Mouse (Mus musculus) heart, embryonic 10.5 days (tissue): ENCODE results near the gene Ganc. TPM values are rescaled to one million over a fixed set of nuclear protein-coding genes. Genes with fewer than 3 reads are reported as not detected.
A peak's percentile ranks its signal among the peaks of the same experiment; 100 is the strongest.

Experiments
- DNase-seq: peaks from one replicate; pipeline ENCODE4 v3.0.0-alpha.2; 2017; ENCODE audit warnings: low spot score
- H3K27ac ChIP-seq: fragments of 300-500 bp; sonication (generic); 2 replicates; pipeline ENCODE4 v1.5.1; 2016; ENCODE audit warnings: mild to moderate bottlenecking
- H3K27me3 ChIP-seq: fragments of 300-500 bp; sonication (generic); 2 replicates; pipeline ENCODE4 v1.6.1; 2016; ENCODE audit warnings: mild to moderate bottlenecking; ENCODE audit not compliant: poor library complexity, insufficient read depth, severe bottlenecking
- H3K36me3 ChIP-seq: fragments of 300-500 bp; sonication (generic); 2 replicates; pipeline ENCODE4 v1.6.1; 2016; ENCODE audit warnings: mild to moderate bottlenecking, moderate library complexity
- H3K4me1 ChIP-seq: fragments of 300-500 bp; sonication (generic); 2 replicates; pipeline ENCODE4 v1.6.1; 2016; ENCODE audit warnings: mild to moderate bottlenecking
- H3K4me3 ChIP-seq: fragments of 300-500 bp; sonication (generic); 2 replicates; pipeline ENCODE4 v1.5.1; 2016; ENCODE audit warnings: mild to moderate bottlenecking, moderate library complexity
- H3K9me3 ChIP-seq: fragments of 300-500 bp; sonication (generic); 2 replicates; pipeline ENCODE4 v1.6.1; 2016; ENCODE audit warnings: mild to moderate bottlenecking, moderate library complexity
- WGBS: fragments of 180-500 bp; shearing (Covaris S2); methylation state at CpG from one replicate; pipeline ENCODE4 v1.1.7; 2016; 5-methylcytosine and 5-hydroxymethylcytosine counted together
- polyA plus RNA-seq: library from polyadenylated mRNA; unstranded; fragments of >200 nt; fragmentation: Nextera tagmentation; extraction: Ambion mirVana; gene quantifications from 2 replicates; pipeline ENCODE4 v1.2.1, GENCODE M21; 2016

The Ganc gene
- polyA plus RNA-seq, 1 experiment from 2014 or later: 7.0 TPM

- no peak for DNase-seq
- WGBS: 55% methylated on average over 7 of the region's 7 CpGs
- Histone ChIP-seq H3K27ac (peak overlapping the region; percentile 63), H3K36me3 (no peaks in the 10 kb centered on the region), H3K27me3 (no peaks in the 10 kb centered on the region), H3K4me3 (no peak overlapping the region), H3K4me1 (peaks cover 11% of the 10 kb centered on the region; the same call in 1 of the 2 replicates), H3K9me3 (no peaks in the 10 kb centered on the region)
Measured at GRCm38 (mm10) chr2:120463328-120463727, 59.6 kb downstream of the Ganc start.

- Histone ChIP-seq H3K4me1 (peaks cover 11% of the 10 kb centered on the region; the same call in 1 of the 2 replicates), H3K9me3 (no peaks in the 10 kb centered on the region), H3K27ac (peak overlapping the region; percentile 63; the same call in 1 of the 2 replicates), H3K4me3 (no peak overlapping the region), H3K27me3 (no peaks in the 10 kb centered on the region), H3K36me3 (no peaks in the 10 kb centered on the region)
- WGBS: 72% methylated on average over 8 of the region's 8 CpGs
- no peak for DNase-seq
Measured at GRCm38 (mm10) chr2:120464091-120464490, 60.4 kb downstream of the Ganc start.

- WGBS: 86% methylated on average over 2 of the region's 2 CpGs
- Histone ChIP-seq H3K27me3 (0 out of 2 replicates have a peak, but pooled peaks cover 2% of the 10 kb centered on the region), H3K27ac (no peak overlapping the region), H3K4me1 (peaks cover 11% of the 10 kb centered on the region; the same call in 1 of the 2 replicates), H3K36me3 (no peaks in the 10 kb centered on the region), H3K4me3 (no peak overlapping the region), H3K9me3 (no peaks in the 10 kb centered on the region)
- DNase-seq: no peak
Measured at GRCm38 (mm10) chr2:120464732-120465396, 61.2 kb downstream of the Ganc start.

- no peak overlapping the region for H3K4me3 ChIP-seq
- H3K9me3 ChIP-seq: no peaks in the 10 kb centered on the region
- H3K27ac ChIP-seq: no peak overlapping the region
- H3K4me1 ChIP-seq: peaks cover 11% of the 10 kb centered on the region; the same call in 1 of the 2 replicates
- WGBS: 84% methylated on average over 5 of the region's 5 CpGs
- no peaks in the 10 kb centered on the region for H3K36me3 ChIP-seq
- no peak for DNase-seq
- H3K27me3 ChIP-seq: 0 out of 2 replicates have a peak, but pooled peaks cover 4% of the 10 kb centered on the region
Measured at GRCm38 (mm10) chr2:120465397-120465785, 61.7 kb downstream of the Ganc start.

GRCm38 (mm10) chr2:120468011-120468410 lies 64.3 kb downstream of the Ganc start:
- no peaks in the 10 kb centered on the region for H3K36me3 ChIP-seq

GRCm38 (mm10) chr2:120469220-120469619 lies 65.5 kb downstream of the Ganc start:
- no peak for DNase-seq
- 81% methylated on average over 3 of the region's 3 CpGs for WGBS
- Histone ChIP-seq H3K36me3 (no peaks in the 10 kb centered on the region), H3K9me3 (no peaks in the 10 kb centered on the region), H3K4me3 (no peak overlapping the region), H3K27ac (no peak overlapping the region), H3K27me3 (0 out of 2 replicates have a peak, but pooled peaks cover 4% of the 10 kb centered on the region), H3K4me1 (peaks cover under 1% of the 10 kb centered on the region; the same call in 1 of the 2 replicates)

More at GRCm38 (mm10) chr2:120468011-120468410, 64.3 kb downstream of the Ganc start:
- peaks cover 9% of the 10 kb centered on the region; the same call in 1 of the 2 replicates for H3K4me1 ChIP-seq
- DNase-seq: no peak
- no peak overlapping the region for H3K4me3 ChIP-seq
- no peaks in the 10 kb centered on the region for H3K9me3 ChIP-seq
- H3K27ac ChIP-seq: no peak overlapping the region
- H3K27me3 ChIP-seq: 0 out of 2 replicates have a peak, but pooled peaks cover 4% of the 10 kb centered on the region

- H3K36me3 ChIP-seq: no peaks in the 10 kb centered on the region
- no peak overlapping the region for H3K4me3 ChIP-seq
- no peak for DNase-seq
- H3K4me1 ChIP-seq: no peaks in the 10 kb centered on the region
- 81% methylated on average over 10 of the region's 10 CpGs for WGBS
- H3K27ac ChIP-seq: no peak overlapping the region
- H3K27me3 ChIP-seq: 0 out of 2 replicates have a peak, but pooled peaks cover 4% of the 10 kb centered on the region
- no peaks in the 10 kb centered on the region for H3K9me3 ChIP-seq
Measured at GRCm38 (mm10) chr2:120469715-120470114, 66.0 kb downstream of the Ganc start.

GRCm38 (mm10) chr2:120470856-120471255 lies 67.2 kb downstream of the Ganc start:
- Histone ChIP-seq H3K4me1 (no peaks in the 10 kb centered on the region), H3K36me3 (no peaks in the 10 kb centered on the region), H3K27me3 (0 out of 2 replicates have a peak, but pooled peaks cover 4% of the 10 kb centered on the region), H3K4me3 (no peak overlapping the region), H3K27ac (no peak overlapping the region), H3K9me3 (no peaks in the 10 kb centered on the region)
- WGBS: 69% methylated on average over 4 of the region's 4 CpGs
- no peak for DNase-seq

- WGBS: 77% methylated on average over 13 of the region's 13 CpGs
- Histone ChIP-seq H3K27me3 (no peaks in the 10 kb centered on the region), H3K36me3 (no peaks in the 10 kb centered on the region), H3K27ac (peak overlapping the region; percentile 42; the same call in 1 of the 2 replicates), H3K9me3 (no peaks in the 10 kb centered on the region), H3K4me1 (no peaks in the 10 kb centered on the region), H3K4me3 (no peak overlapping the region)
- no peak for DNase-seq
Measured at GRCm38 (mm10) chr2:120476277-120477087, 72.8 kb downstream of the Ganc start.

GRCm38 (mm10) chr2:120478600-120478999 lies 74.9 kb downstream of the Ganc start:
- peak; percentile 86 for DNase-seq
- H3K4me1 ChIP-seq: peaks cover 18% of the 10 kb centered on the region
- no peak overlapping the region for H3K27ac ChIP-seq
- no peak overlapping the region for H3K4me3 ChIP-seq
- H3K36me3 ChIP-seq: no peaks in the 10 kb centered on the region
- WGBS: 57% methylated on average over 3 of the region's 3 CpGs
- H3K27me3 ChIP-seq: no peaks in the 10 kb centered on the region
- no peaks in the 10 kb centered on the region for H3K9me3 ChIP-seq

- 62% methylated on average over 8 of the region's 8 CpGs for whole genome bisulfite sequencing
- Histone ChIP-seq H3K9me3 (no peaks in the 10 kb centered on the region), H3K4me3 (no peak overlapping the region), H3K36me3 (no peaks in the 10 kb centered on the region), H3K27ac (no peak overlapping the region; the same call in 1 of the 2 replicates), H3K27me3 (no peaks in the 10 kb centered on the region), H3K4me1 (peaks cover 22% of the 10 kb centered on the region)
- no peak for DNase-seq
Measured at GRCm38 (mm10) chr2:120481921-120482320, 78.2 kb downstream of the Ganc start.

GRCm38 (mm10) chr2:120482506-120483389 lies 79.1 kb downstream of the Ganc start:
- Histone ChIP-seq H3K4me3 (no peak overlapping the region), H3K27me3 (no peaks in the 10 kb centered on the region), H3K36me3 (no peaks in the 10 kb centered on the region), H3K27ac (0 out of 2 replicates have a peak overlapping the region, but pooled peaks have one; percentile 36), H3K9me3 (no peaks in the 10 kb centered on the region), H3K4me1 (peaks cover 22% of the 10 kb centered on the region)
- WGBS: 69% methylated on average over 8 of the region's 8 CpGs
- DNase-seq: no peak
